Mouse (Mus musculus) forebrain, embryonic 12.5 days (tissue): ENCODE measurements at regions not wholly inside any gene's neighbourhood (a gene's known extent, or its start where the extent isn't known, plus 50 kb on each side); places are given as distances from the start of the nearest gene placed in this dataset.

Source experiments
- ATAC-seq: fragments of 200-750 bp; cut with Nextera tagmentation; 2 replicates; pipeline ENCODE4 v1.8.0; 2017; ENCODE audit warnings: moderate TSS enrichment; ENCODE audit not compliant: low FRiP score
- H3K27ac ChIP-seq: fragments of 300-500 bp; sonication (generic); 2 replicates; pipeline ENCODE4 v1.5.1; 2016; ENCODE audit warnings: mild to moderate bottlenecking
- H3K27me3 ChIP-seq: fragments of 300-500 bp; sonication (generic); 2 replicates; pipeline ENCODE4 v1.6.1; 2016; ENCODE audit warnings: mild to moderate bottlenecking
- H3K36me3 ChIP-seq: fragments of 300-500 bp; sonication (generic); replicated peaks from 2 replicates; pipeline ENCODE4 v1.6.1; 2016; ENCODE audit warnings: mild to moderate bottlenecking
- H3K4me1 ChIP-seq: fragments of 300-500 bp; sonication (generic); 2 replicates; pipeline ENCODE4 v1.6.1; 2016
- H3K4me2 ChIP-seq: fragments of 300-500 bp; sonication (generic); 2 replicates; pipeline ENCODE4 v1.6.1; 2016; ENCODE audit warnings: mild to moderate bottlenecking, moderate library complexity
- H3K4me3 ChIP-seq: fragments of 300-500 bp; sonication (generic); replicated peaks from 2 replicates; pipeline ENCODE4 v1.5.1; 2016; ENCODE audit warnings: mild to moderate bottlenecking
- H3K9ac ChIP-seq: fragments of 300-500 bp; sonication (generic); 2 replicates; pipeline ENCODE4 v1.6.1; 2016; ENCODE audit warnings: mild to moderate bottlenecking
- H3K9me3 ChIP-seq: fragments of 300-500 bp; sonication (generic); 2 replicates; pipeline ENCODE4 v1.6.1; 2016
- WGBS: fragments of 180-500 bp; shearing (Covaris S2); methylation state at CpG from one replicate; pipeline ENCODE4 v1.1.7; 2016; 5-methylcytosine and 5-hydroxymethylcytosine counted together

DNA sequence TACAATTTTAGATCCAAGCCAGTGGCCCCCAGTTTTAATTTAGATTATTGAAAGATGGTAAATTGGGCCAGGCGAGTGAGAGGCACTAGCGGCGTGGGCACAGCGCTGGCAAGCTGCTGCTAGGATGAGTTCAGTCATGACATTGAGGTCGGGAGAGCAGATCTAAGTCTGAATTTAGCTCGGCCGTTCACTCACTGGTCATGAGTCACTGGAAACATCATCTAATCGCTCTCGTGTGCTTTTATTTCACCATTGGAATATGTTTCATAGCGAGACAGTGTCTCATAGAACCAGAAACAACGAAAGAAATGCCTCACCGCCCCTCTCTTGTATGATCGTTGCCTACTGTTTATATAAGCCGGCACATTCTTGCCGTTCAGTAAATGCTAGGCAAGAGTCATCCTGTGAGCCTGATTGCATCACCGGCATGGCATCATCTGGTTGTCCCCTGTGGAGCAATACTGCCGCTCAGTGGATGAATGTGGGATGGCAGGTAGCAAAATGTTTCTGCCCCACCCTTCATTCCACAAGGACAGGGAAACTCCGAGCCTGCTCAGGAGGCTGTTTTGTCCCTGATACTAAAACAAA lies 64.3 kb upstream of the Epcam start:
- Histone ChIP-seq H3K36me3 (no peaks in the 10 kb centered on the region), H3K9ac (no peak overlapping the region), H3K9me3 (no peaks in the 10 kb centered on the region), H3K4me2 (peak overlapping the region; percentile 49), H3K4me1 (peaks cover 9% of the 10 kb centered on the region; the same call in 1 of the 2 replicates), H3K4me3 (no peak overlapping the region; the same call in 1 of the 2 replicates), H3K27ac (no peak overlapping the region), H3K27me3 (0 out of 2 replicates have a peak, but pooled peaks cover 17% of the 10 kb centered on the region)
- 15% methylated on average over 18 of the region's 18 CpGs for WGBS
- peak; percentile 85 for ATAC-seq

DNA sequence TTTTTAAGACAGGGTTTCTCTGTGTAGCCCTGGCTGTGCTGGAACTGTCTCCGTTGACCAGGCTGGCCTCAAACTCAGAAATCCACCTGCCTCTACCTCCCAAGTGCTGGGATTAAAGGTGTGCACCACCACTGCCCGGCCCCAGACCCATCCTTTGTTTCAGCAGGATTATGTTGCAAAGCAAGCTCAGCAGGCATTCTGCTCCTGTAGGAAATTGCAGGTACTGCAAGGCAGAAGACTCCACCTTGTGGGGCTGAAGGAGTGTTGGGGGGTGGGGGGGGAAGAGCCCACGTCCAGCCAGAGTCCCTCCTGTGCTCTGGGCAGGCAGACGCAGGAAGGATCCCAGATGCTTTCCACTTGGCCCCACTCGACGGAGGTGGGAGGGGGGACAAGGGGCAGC lies 52.2 kb upstream of the Epcam start:
- no peaks in the 10 kb centered on the region for H3K9me3 ChIP-seq
- 54% methylated on average over 6 of the region's 6 CpGs for WGBS
- no peak overlapping the region for H3K4me3 ChIP-seq
- no peak overlapping the region for H3K4me2 ChIP-seq
- no peak overlapping the region for H3K27ac ChIP-seq
- no peaks in the 10 kb centered on the region for H3K4me1 ChIP-seq
- H3K9ac ChIP-seq = no peak overlapping the region
- ATAC-seq = no peak
- no peaks in the 10 kb centered on the region for H3K36me3 ChIP-seq
- no peaks in the 10 kb centered on the region for H3K27me3 ChIP-seq

DNA sequence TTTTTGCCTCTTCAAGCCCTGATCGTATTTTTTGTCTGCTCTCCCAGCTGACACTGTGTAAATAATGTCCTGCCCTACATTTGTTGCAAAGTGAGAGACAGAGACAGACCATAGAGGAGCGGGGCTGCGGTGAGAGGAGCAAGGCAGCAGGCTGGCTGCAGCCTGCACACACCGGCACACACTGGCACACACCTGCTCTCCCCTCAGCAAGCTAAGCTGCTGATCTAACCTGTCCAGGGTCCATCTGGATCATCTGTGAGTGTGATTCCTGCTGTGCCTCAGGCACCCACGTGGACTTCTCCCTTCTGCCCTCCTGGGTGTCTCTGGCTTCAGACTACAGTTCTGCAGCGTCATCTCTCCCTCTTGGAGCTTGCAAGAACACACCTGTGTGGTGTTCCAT lies 50.4 kb upstream of the Epcam start:
- Histone ChIP-seq H3K4me2 (no peak overlapping the region), H3K36me3 (no peaks in the 10 kb centered on the region), H3K9me3 (no peaks in the 10 kb centered on the region), H3K4me1 (no peaks in the 10 kb centered on the region), H3K4me3 (no peak overlapping the region), H3K27ac (no peak overlapping the region), H3K27me3 (no peaks in the 10 kb centered on the region), H3K9ac (no peak overlapping the region)
- WGBS = 68% methylated on average over 6 of the region's 6 CpGs
- no peak for ATAC-seq
